Mouse (Mus musculus): ENCODE data around the gene Myf6.

DNA sequence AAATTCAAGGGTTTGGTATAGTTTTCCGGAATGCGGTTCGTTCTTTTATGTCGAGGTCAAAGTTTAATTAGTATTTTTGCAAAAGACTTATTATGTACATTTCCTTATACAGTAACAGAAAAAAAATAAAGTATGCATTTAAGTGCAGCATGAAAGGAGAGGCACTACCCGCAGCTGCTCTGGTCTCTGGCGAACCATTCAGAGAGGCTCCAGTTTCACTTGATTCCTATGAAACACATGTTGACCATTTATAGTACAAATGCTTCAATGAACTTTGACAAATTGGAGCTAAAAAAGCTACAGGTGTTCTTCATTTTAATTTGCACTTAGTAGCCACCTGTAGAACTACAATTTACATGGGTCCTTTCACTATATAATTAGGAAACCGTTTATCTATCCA lies 20.2 kb upstream of the Myf6 start:
- TF ChIP-seq MYOG (IDR thresholded peaks at IDR 0.05; ENCODE audit: control insufficient read depth in 1 of 3, insufficient read depth in 1 of 3, insufficient read length in 2 of 3, low read depth in 2 of 3) = peak in 2 of 3 experiments; percentile 4 to 37
- TF ChIP-seq REST (IDR thresholded peaks at IDR 0.05; ENCODE audit: insufficient read depth, insufficient read length) = no peak
- TF ChIP-seq POLR2AphosphoS2 (IDR thresholded peaks at IDR 0.05; ENCODE audit: insufficient read length, low read depth) = no peak
- no peak for TF ChIP-seq TCF3 (IDR thresholded peaks at IDR 0.05; ENCODE audit: insufficient read length, low read depth)
- no peak for TF ChIP-seq POLR2A (IDR thresholded peaks at IDR 0.05; ENCODE audit: insufficient read length, low read depth)
- TF ChIP-seq USF1 (IDR thresholded peaks at IDR 0.05; ENCODE audit: low read depth) = no peak
